Mouse (Mus musculus) forebrain, embryonic 10.5 days (tissue): ENCODE data around the gene Olfr724. TPM values are rescaled to one million over a fixed set of nuclear protein-coding genes. Genes with fewer than 3 reads are reported as not detected.
"Not testable (repeated sequence)": the region's sequence is repeated elsewhere in the genome, so short reads cannot be mapped to it uniquely, and the experiment has no call there.

ENCODE experiments used
- DNase-seq: peaks from one replicate; pipeline ENCODE4 v3.0.0-alpha.2; 2017; ENCODE audit warnings: low spot score; ENCODE audit errors: extremely low spot score
- H3K27ac ChIP-seq: fragments of 300-500 bp; sonication (generic); 2 replicates; pipeline ENCODE4 v1.5.1; 2016; ENCODE audit warnings: mild to moderate bottlenecking
- H3K27me3 ChIP-seq: fragments of 300-500 bp; sonication (generic); 2 replicates; pipeline ENCODE4 v1.6.1; 2016; ENCODE audit warnings: mild to moderate bottlenecking; ENCODE audit not compliant: poor library complexity, severe bottlenecking
- H3K36me3 ChIP-seq: fragments of 300-500 bp; sonication (generic); replicated peaks from 2 replicates; pipeline ENCODE4 v1.6.1; 2016; ENCODE audit warnings: mild to moderate bottlenecking, moderate library complexity
- H3K4me1 ChIP-seq: fragments of 300-500 bp; sonication (generic); 2 replicates; pipeline ENCODE4 v1.6.1; 2016
- H3K4me3 ChIP-seq: fragments of 300-500 bp; sonication (generic); 2 replicates; pipeline ENCODE4 v1.5.1; 2016; ENCODE audit warnings: mild to moderate bottlenecking, moderate library complexity
- H3K9me3 ChIP-seq: fragments of 300-500 bp; sonication (generic); 2 replicates; pipeline ENCODE4 v1.6.1; 2016; ENCODE audit warnings: mild to moderate bottlenecking, moderate library complexity
- WGBS: fragments of 180-500 bp; shearing (Covaris S2); methylation state at CpG from one replicate; pipeline ENCODE4 v1.1.7; 2016; 5-methylcytosine and 5-hydroxymethylcytosine counted together
- polyA plus RNA-seq: library from polyadenylated mRNA; unstranded; fragments of >200 nt; fragmentation: Nextera tagmentation; extraction: Ambion mirVana; gene quantifications from 2 replicates; pipeline ENCODE4 v1.2.1, GENCODE M21; 2016

Gene Olfr724
- polyA plus RNA-seq, result not detected in 2 replicates

- not testable (repeated sequence) for H3K27ac ChIP-seq, H3K4me1 ChIP-seq, H3K36me3 ChIP-seq, DNase-seq, H3K4me3 ChIP-seq, H3K9me3 ChIP-seq, H3K27me3 ChIP-seq
- 84% methylated on average over 1 of the region's 1 CpGs for WGBS
Observed at GRCm38 (mm10) chr14:49963174-49963573, at the start of gene Olfr724. TSS of gene Olfr724 (minus strand) at chr14:49963274.

DNA sequence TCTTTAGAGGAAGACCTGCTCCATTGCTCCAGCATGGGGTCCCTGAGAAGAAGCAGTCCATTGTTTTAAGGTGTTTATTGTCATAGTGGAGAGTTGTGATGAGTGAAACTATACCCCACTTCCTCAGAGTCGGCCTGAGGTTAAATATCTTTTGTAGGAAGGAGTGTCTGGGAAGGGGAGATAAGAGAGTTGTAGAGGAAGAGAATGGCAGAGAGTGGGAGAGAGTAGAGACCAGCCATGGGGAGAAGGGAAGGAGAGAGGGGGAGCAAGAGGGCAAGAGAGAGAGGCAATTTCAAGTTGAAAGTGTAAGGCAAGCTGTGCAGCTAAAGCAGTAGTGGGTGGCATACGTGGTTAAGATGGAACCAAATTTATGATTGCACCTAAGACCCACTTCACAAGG, 7.2 kb downstream of the Olfr724 start:
- Histone ChIP-seq H3K27ac (no peak overlapping the region), H3K9me3 (0 out of 2 replicates have a peak, but pooled peaks cover 8% of the 10 kb centered on the region), H3K4me3 (no peak overlapping the region), H3K36me3 (no peaks in the 10 kb centered on the region), H3K4me1 (no peaks in the 10 kb centered on the region), H3K27me3 (no peaks in the 10 kb centered on the region)
- 72% methylated on average over 2 of the region's 2 CpGs for WGBS
- DNase-seq, result no peak

DNA sequence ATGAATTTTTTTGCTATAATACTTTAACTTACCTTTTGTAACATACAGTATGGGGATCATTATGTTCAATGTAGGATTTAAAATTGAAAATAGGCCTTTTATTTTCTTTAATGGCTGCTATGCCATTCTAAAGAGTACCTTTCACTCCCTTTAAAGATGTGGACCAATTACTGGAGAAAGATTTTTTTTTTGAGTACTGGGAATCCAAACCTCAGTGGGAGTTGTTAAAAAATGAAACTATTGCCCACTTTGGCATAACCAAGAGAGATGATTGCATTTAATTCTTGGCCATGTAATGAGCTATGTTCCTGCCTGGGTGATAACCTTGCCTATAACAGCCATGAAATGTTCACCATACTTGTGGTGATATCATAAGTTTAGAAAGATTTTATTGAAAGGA, 31.4 kb downstream of the Olfr724 start, which contains the start of gene Olfr723:
TSS of gene Olfr723 (minus strand) at position 101 of the 400 bp plus-strand sequence.
- DNase-seq, H3K9me3 ChIP-seq, H3K27ac ChIP-seq, H3K36me3 ChIP-seq, H3K27me3 ChIP-seq, H3K4me1 ChIP-seq, H3K4me3 ChIP-seq: not testable (repeated sequence)

Other genes with a start within 250 kb of the Olfr724 start
- 19.8 and 20.1 TPM in 2 replicates for gene Armh4, start 179.9 kb downstream of the Olfr724 start, polyA plus RNA-seq
- gene Olfr722, start 61.3 kb downstream of the Olfr724 start, polyA plus RNA-seq, result not detected in 2 replicates
- not detected in 2 replicates for gene Olfr723, start 31.5 kb downstream of the Olfr724 start, polyA plus RNA-seq
- not detected in 2 replicates for gene Olfr725, start 77.1 kb upstream of the Olfr724 start, polyA plus RNA-seq
- not detected in 2 replicates for gene Olfr726, start 127.7 kb upstream of the Olfr724 start, polyA plus RNA-seq
- not detected in 2 replicates for gene Olfr727, start 159.9 kb upstream of the Olfr724 start, polyA plus RNA-seq
- gene Olfr728, start 179.4 kb upstream of the Olfr724 start, polyA plus RNA-seq, result not detected in 2 replicates
- gene Olfr729, start 189.6 kb upstream of the Olfr724 start, polyA plus RNA-seq, result not detected in 2 replicates
- gene Olfr730, start 224.9 kb upstream of the Olfr724 start, polyA plus RNA-seq, result not detected in 2 replicates